Mouse (Mus musculus) splenic B cell, adult 2 months (primary cell): Measurements from ENCODE around the gene Arcn1.
A peak's percentile ranks its signal among the peaks of the same experiment; 100 is the strongest.

Source experiments
- DNase-seq: peaks from one replicate; pipeline ENCODE4 v3.0.0-alpha.2; 2011; ENCODE audit warnings: low read depth, low spot score
- H3K27me3 ChIP-seq: 2 replicates; pipeline ENCODE4 v1.6.1; 2012; ENCODE audit warnings: mild to moderate bottlenecking, low read length, moderate library complexity, mixed read lengths; ENCODE audit not compliant: control insufficient read depth, poor library complexity, insufficient read depth, severe bottlenecking
- H3K36me3 ChIP-seq: 2 replicates; pipeline ENCODE4 v1.6.1; 2012; ENCODE audit warnings: mild to moderate bottlenecking, low read length, moderate library complexity, mixed read lengths; ENCODE audit not compliant: control insufficient read depth, poor library complexity, insufficient read depth, severe bottlenecking

The Arcn1 gene

GRCm38 (mm10) chr9:44767101-44768028 lies at the start of gene Arcn1, which contains the start of gene Ift46:
Arcn1 (minus strand) TSS chr9:44767845.
Ift46 (plus strand) TSS chr9:44767908.
- Histone ChIP-seq H3K27me3 (no peaks in the 10 kb centered on the region), H3K36me3 (no peaks in the 10 kb centered on the region)
- DNase-seq, result peak; percentile 90

DNA sequence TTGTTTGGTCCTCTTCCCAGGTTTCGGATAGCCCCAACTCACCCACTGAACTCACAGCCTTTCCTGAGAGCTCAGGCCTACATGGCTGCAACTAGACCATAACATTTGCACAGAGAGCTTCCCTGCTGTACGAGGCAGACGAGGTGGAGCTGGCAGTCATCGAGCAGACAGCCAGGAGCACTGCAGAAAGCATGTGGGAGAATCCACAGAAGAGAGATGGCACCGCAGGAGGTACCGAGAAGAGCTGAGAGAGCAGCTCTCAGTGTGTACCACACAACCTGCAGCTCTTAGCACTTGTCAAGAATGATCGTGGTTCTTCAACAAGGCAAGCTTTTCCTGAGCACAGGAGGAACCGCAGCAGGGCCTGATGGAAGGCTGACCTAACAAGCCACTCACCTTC lies 46.5 kb upstream of the Arcn1 start:
- peaks cover 22% of the 10 kb centered on the region for H3K36me3 ChIP-seq
- no peak for DNase-seq

GRCm38 (mm10) chr9:44810316-44810715 lies 42.7 kb upstream of the Arcn1 start:
- Histone ChIP-seq H3K36me3 (peaks cover 24% of the 10 kb centered on the region), H3K27me3 (no peaks in the 10 kb centered on the region)
- no peak for DNase-seq

More for the DNA sequence above, 46.5 kb upstream of the Arcn1 start:
- no peaks in the 10 kb centered on the region for H3K27me3 ChIP-seq

DNA sequence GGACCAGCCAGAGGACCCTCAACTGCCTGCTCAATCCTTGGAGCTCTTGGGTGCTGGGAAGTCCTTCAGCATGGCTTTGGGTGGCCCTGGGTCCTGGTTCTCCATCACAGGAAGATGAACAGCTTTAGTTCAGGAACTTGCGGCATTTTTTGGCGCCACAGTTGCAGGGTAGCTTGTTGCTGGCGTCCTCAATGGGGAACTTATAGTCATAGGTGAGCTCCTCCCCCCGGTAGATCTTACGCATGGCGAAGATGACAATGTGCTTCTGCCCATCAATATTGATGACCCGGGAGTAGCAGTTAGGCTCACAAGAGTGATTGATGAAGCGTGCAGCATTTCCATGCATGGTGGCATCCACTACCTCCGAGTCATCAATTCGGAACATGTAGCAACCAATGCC lies 40.1 kb upstream of the Arcn1 start:
- Histone ChIP-seq H3K27me3 (no peaks in the 10 kb centered on the region), H3K36me3 (peaks cover 20% of the 10 kb centered on the region)
- no peak for DNase-seq

GRCm38 (mm10) chr9:44807141-44807540 lies 39.5 kb upstream of the Arcn1 start:
- H3K36me3 ChIP-seq, result peaks cover 20% of the 10 kb centered on the region
- DNase-seq, result no peak
- H3K27me3 ChIP-seq, result no peaks in the 10 kb centered on the region

- no peaks in the 10 kb centered on the region for H3K27me3 ChIP-seq
- peaks cover 18% of the 10 kb centered on the region for H3K36me3 ChIP-seq
- no peak for DNase-seq
Observed at GRCm38 (mm10) chr9:44805536-44805935, 37.9 kb upstream of the Arcn1 start.

DNA sequence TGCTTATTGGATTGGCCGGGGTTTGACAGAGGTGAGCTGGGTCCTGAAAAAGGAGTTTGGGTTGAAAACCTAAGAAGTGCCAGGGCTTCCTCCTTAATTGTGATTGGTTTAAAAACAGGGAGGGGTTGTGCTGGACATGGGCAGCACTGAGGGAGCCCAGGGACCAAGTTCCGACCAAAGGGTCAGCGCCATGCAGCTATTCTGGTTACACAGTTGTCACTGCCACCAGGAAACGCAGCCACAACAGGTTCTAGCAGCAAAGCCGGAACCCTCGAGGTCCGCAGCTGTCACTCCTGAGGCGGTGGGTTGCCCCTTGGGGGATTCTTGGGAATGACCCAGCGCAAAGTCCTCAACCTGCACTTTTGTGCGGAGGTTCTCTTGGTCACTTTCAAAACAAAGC lies 37.0 kb upstream of the Arcn1 start:
- no peak for DNase-seq
- no peaks in the 10 kb centered on the region for H3K27me3 ChIP-seq

DNA sequence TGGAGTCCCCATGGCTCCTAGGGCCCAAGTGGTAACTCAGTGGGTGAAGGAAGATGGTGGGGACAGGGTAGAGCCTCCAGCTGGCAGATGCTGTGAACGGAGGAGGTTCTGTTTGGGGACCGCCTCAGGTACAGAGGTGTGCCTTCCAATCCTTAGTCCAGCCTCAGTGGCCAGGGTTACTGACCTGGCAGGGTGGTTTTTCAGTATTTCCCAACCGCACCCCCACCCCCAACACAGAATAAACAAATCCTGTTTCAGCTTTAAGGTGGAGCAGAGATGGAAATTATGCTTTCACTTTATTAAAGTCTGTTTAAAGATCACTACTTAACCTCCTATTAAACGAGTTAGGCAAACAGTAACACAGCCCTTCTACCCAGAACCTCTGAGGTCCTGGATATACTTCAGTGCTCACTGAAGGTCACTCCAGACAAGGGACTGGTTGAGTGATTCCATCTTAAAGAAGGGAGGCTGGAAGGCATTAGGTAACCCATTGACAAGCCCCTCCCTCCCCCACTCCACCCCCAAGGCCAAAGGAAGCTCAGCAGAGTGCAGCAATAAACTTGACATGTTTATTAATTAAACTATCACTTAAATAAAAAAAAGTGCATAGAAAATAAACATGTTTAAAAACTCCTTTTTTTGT lies 35.3 kb upstream of the Arcn1 start, which contains the start of gene Ttc36:
TSS of gene Ttc36 (minus strand) at position 265 of the 643 bp plus-strand sequence.
- no peak for DNase-seq
- Histone ChIP-seq H3K27me3 (no peaks in the 10 kb centered on the region; the same call in 1 of the 2 replicates), H3K36me3 (peaks cover 10% of the 10 kb centered on the region; the same call in 1 of the 2 replicates)

More for the DNA sequence above, 37.0 kb upstream of the Arcn1 start:
- peaks cover 18% of the 10 kb centered on the region for H3K36me3 ChIP-seq

GRCm38 (mm10) chr9:44801669-44802068 lies 34.0 kb upstream of the Arcn1 start:
- DNase-seq, result no peak
- H3K27me3 ChIP-seq, result no peaks in the 10 kb centered on the region; the same call in 1 of the 2 replicates

DNA sequence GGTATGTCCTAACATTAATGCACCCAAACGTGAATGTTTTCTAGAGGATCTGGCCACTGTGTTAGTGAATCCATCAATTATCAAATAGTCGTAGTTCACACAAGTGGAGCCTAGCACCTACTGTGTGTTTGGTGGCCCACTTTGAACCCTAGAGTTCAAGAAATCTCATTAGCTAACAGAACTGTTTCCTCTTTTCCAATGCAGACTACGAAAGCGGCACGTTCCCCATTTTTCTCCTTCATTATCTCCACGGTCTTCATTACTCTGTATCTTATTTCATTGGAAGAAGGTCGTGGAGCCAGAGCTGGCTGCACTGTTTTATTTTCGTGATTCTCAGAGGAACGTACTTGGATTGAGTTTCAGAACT lies 32.3 kb upstream of the Arcn1 start:
- Histone ChIP-seq H3K36me3 (no peaks in the 10 kb centered on the region), H3K27me3 (no peaks in the 10 kb centered on the region; the same call in 1 of the 2 replicates)
- DNase-seq, result no peak

More at GRCm38 (mm10) chr9:44801669-44802068, 34.0 kb upstream of the Arcn1 start:
- H3K36me3 ChIP-seq, result peaks cover 2% of the 10 kb centered on the region; the same call in 1 of the 2 replicates

- H3K27me3 ChIP-seq, result no peaks in the 10 kb centered on the region; the same call in 1 of the 2 replicates
- no peaks in the 10 kb centered on the region for H3K36me3 ChIP-seq
- DNase-seq, result peak; percentile 75
Observed at GRCm38 (mm10) chr9:44799102-44799957, 31.7 kb upstream of the Arcn1 start, which contains the start of gene Tmem25. Tmem25 (minus strand) TSS chr9:44799307.

- Histone ChIP-seq H3K27me3 (no peaks in the 10 kb centered on the region; the same call in 1 of the 2 replicates), H3K36me3 (no peaks in the 10 kb centered on the region)
- no peak for DNase-seq
Observed at GRCm38 (mm10) chr9:44798298-44798697, 30.7 kb upstream of the Arcn1 start.

DNA sequence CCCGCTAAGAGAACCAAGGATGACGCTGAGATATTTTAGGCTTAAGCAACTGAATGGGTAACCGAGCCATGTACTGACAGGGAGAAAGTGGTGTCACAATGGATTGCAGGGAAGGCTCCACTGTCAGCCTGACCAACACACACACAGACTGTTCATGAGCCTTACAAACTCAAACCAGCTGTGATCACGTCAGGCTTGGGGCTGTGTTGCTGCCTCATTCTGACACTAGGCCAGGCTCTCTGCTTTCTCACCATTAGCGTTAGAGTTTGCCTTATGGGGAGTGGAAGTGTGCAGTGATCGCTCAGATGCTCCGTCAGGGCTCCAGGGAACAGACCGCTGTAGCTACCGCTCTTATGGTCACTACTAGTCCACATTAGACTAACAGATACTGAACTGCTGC lies 25.2 kb upstream of the Arcn1 start:
- no peaks in the 10 kb centered on the region for H3K27me3 ChIP-seq
- no peaks in the 10 kb centered on the region; the same call in none of the 2 replicates for H3K36me3 ChIP-seq
- no peak for DNase-seq
